Mouse (Mus musculus) midbrain, embryonic 16.5 days (tissue): Measurements from ENCODE around the gene Gm5617. TPM values are rescaled to one million over a fixed set of nuclear protein-coding genes. Genes with fewer than 3 reads are reported as not detected.

ENCODE experiments used
- ATAC-seq: fragments of 200-750 bp; cut with Nextera tagmentation; 2 replicates; pipeline ENCODE4 v1.8.0; 2017; ENCODE audit warnings: moderate TSS enrichment
- H3K27ac ChIP-seq: fragments of 300-500 bp; sonication (generic); 2 replicates; pipeline ENCODE4 v1.5.1; 2014; ENCODE audit warnings: mild to moderate bottlenecking, low read length, mixed read lengths
- H3K27me3 ChIP-seq: fragments of 300-500 bp; sonication (generic); 2 replicates; pipeline ENCODE4 v1.6.1; 2014; ENCODE audit warnings: low read depth, low read length, mixed read lengths; ENCODE audit not compliant: control insufficient read depth, insufficient read depth
- H3K36me3 ChIP-seq: fragments of 300-500 bp; sonication (generic); 2 replicates; pipeline ENCODE4 v1.6.1; 2014; ENCODE audit warnings: mild to moderate bottlenecking, low read length, moderate library complexity, mixed read lengths; ENCODE audit not compliant: control insufficient read depth, insufficient read depth
- H3K4me1 ChIP-seq: fragments of 300-500 bp; sonication (generic); 2 replicates; pipeline ENCODE4 v1.6.1; 2014; ENCODE audit warnings: mild to moderate bottlenecking, low read length, mixed read lengths; ENCODE audit not compliant: control insufficient read depth, insufficient read depth
- H3K4me2 ChIP-seq: fragments of 300-500 bp; sonication (generic); 2 replicates; pipeline ENCODE4 v1.6.1; 2014; ENCODE audit warnings: mild to moderate bottlenecking, low read length, mixed read lengths
- H3K4me3 ChIP-seq: fragments of 300-500 bp; sonication (generic); 2 replicates; pipeline ENCODE4 v1.5.1; 2014; ENCODE audit warnings: low read depth, mild to moderate bottlenecking, low read length, moderate library complexity, mixed read lengths
- H3K9ac ChIP-seq: fragments of 300-500 bp; sonication (generic); 2 replicates; pipeline ENCODE4 v1.6.1; 2014; ENCODE audit warnings: low read depth, low read length, mixed read lengths
- H3K9me3 ChIP-seq: fragments of 300-500 bp; sonication (generic); replicated peaks from 2 replicates; pipeline ENCODE4 v1.6.1; 2014; ENCODE audit warnings: mild to moderate bottlenecking, low read length, mixed read lengths; ENCODE audit not compliant: control insufficient read depth, poor library complexity, severe bottlenecking
- WGBS: fragments of 180-500 bp; shearing (Covaris S2); extraction: QIAGEN DNeasy Blood & Tissue Kit; methylation state at CpG from one replicate; pipeline ENCODE4 v1.1.7; 2014; 5-methylcytosine and 5-hydroxymethylcytosine counted together
- polyA plus RNA-seq: library from polyadenylated mRNA; unstranded; fragments of >200 nt; fragmentation: Nextera tagmentation; extraction: Ambion mirVana; gene quantifications from 2 replicates; pipeline ENCODE4 v1.2.1, GENCODE M21; 2015

The Gm5617 gene
- polyA plus RNA-seq, 1 experiment from 2014 or later: 21.0 TPM

DNA sequence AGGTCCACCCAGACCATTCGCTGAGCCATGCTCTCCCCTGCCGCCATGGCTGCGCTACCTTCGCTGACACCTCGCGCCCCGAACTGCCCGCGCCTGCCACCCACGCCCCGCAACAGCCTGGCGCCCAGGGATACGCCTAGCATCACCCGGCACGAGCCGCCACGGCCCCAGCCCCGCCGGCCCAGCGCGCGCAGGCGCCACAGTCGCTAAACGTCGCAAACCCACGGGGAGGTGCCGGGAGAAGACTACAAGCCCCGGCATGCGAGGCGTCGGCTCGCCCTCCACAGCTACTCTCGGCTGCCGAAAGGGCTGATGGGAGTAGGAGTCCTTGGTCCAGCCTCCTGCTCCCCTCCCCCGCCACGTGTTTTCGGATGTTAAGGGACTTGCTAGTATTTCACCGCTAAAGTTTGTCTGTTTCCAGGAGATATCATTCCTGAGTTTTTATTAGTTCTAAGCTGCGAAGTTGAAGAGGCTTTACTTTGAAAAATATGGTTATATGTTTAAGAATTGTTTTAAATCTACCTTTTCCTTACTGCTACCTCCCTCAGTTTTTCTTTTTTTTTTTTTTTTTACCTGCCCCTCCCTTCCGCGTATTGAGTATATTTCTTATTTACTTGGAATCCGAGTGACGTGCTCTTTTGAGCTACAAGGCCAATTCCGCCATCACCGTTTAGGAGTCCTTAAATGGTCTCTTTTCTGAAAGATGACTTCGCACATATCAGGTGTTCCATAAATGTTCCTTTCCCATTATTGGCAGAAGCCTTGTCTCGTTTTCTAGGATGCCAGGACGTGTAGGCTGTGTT, 14.6 kb upstream of the Gm5617 start, which contains the start of gene Rexo2:
TSS of gene Rexo2 (minus strand) at position 213 of the 803 bp plus-strand sequence.
- H3K27me3 ChIP-seq: no peaks in the 10 kb centered on the region
- WGBS: under 1% methylated on average over 49 of the region's 49 CpGs
- no peaks in the 10 kb centered on the region for H3K36me3 ChIP-seq
- peaks cover 10% of the 10 kb centered on the region for H3K4me1 ChIP-seq
- H3K9me3 ChIP-seq: no peaks in the 10 kb centered on the region
- peak within 1 kb of the TSS; percentile 93 for H3K4me2 ChIP-seq
- H3K27ac ChIP-seq: no peak within 1 kb of the TSS
- peak within 1 kb of the TSS; percentile 86 for H3K9ac ChIP-seq
- peak within 1 kb of the TSS; percentile 95 for H3K4me3 ChIP-seq
- peak; percentile 100 for ATAC-seq

DNA sequence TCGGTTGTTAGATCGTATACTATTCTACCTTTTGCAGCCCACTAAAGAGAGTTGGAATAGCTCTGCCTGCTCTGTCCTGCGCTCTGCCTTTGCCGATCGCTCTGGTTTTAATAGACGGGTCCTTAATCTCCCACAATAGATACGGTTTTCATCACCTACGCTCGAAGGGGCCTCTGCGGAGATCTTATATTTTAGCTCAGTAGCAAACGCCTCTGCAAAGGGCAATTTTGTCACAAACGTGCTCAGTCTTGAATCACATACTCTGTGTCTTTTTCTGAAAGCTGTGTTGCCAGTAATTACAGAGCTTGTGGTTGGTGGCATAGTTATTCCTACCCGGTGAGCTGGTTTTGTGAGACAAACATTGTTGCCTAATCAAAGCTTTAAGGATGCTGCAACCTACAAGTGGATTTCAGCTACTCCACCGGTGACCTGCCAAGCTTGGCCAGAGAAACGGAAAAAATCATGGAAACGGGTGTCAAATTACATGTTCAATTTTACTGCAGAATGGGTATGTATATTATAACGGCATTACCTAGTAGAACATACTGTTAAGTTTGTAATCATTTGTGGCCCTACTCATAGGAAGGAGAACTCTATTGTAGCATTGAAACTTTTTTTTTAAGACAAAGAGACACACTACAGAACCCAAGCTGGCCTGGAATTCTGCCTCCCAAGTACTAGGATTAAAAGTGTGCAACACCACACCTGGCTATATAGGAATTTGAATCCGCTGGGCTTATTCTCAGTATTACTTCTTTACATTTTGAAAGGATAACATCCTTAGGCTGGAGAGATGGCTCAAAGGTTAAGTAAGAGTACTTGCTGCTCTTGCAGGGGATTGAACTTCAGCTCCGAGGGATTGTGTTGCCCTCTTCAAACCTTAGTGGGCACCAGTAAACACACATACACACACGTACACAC, 13.8 kb upstream of the Gm5617 start:
- 0 out of 2 replicates have a peak overlapping the region, but pooled peaks have one; percentile 30 for H3K9ac ChIP-seq
- H3K36me3 ChIP-seq: no peaks in the 10 kb centered on the region
- peak overlapping the region; percentile 93 for H3K4me2 ChIP-seq
- H3K27me3 ChIP-seq: no peaks in the 10 kb centered on the region
- no peak overlapping the region for H3K27ac ChIP-seq
- WGBS: 35% methylated on average over 20 of the region's 20 CpGs
- peaks cover 10% of the 10 kb centered on the region for H3K4me1 ChIP-seq
- H3K9me3 ChIP-seq: no peaks in the 10 kb centered on the region
- no peak for ATAC-seq
- H3K4me3 ChIP-seq: peak overlapping the region; percentile 95

DNA sequence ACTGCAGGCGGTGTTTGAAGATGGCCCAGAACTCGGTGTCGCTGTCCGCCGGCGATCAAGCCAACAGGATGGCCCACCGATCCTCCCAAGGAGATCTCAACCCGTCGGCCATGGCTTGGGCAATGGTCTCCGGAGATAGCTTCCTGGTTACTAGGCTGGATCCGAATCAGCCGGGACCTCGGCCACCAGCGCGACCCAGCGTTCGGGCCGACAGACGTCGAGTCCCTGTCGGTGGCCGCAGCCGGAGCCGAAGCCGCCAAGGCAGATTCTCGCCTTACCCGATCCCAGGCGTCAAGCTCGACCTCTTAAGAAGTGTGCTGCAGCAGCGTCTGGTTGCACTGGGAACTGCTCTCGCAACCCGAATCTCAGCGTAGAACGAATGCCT, 298 bp downstream of the Gm5617 start:
- 2% methylated on average over 34 of the region's 34 CpGs for WGBS

DNA sequence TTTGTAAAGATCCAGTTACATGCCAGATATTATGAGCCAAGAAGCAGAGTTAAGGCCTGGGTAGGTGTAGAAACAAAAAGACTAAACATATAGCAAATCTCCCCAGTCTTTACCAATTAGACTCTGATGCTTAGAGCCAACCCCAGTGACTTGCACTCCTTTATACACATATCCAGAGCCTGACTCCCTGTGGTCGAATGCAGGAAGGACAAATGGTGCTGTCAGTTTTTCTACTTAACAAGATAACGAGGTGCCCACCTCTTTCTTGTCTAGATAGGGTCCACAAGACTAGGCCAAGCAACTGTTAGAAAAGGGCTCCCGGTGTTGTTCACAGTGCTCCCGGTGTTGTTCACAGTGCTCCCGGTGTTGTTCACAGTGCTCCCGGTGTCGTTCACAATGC, 6.0 kb downstream of the Gm5617 start:
- no peak for ATAC-seq

More for the DNA sequence above, 298 bp downstream of the Gm5617 start:
- ATAC-seq: peak; percentile 75
- Histone ChIP-seq H3K4me1 (peaks cover 16% of the 10 kb centered on the region), H3K4me2 (peak overlapping the region; percentile 95), H3K9ac (peak overlapping the region; percentile 84), H3K9me3 (no peaks in the 10 kb centered on the region), H3K27me3 (no peaks in the 10 kb centered on the region; the same call in 1 of the 2 replicates), H3K27ac (peak overlapping the region; percentile 95), H3K36me3 (peaks cover 8% of the 10 kb centered on the region; the same call in 1 of the 2 replicates), H3K4me3 (peak overlapping the region; percentile 89)

DNA sequence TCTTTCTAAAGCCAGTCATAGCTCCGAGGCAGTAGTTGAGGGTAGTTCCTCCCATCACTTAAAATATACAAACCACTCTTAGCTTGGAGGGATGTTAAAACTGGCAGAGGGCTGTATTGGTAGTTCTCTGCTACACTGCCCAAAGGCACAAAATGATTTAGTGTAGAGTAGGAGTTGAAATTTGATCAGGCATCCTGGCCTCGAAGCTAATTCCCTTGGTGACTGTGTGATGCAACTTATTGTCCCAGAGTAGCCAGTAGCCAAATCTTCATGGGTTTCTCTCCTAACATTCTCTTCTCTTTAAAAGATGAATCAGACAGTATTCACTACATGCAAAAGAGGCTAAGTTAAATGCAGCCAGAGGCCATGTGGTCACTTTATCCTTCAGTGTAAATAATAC, 7.8 kb downstream of the Gm5617 start:
- no peaks in the 10 kb centered on the region for H3K36me3 ChIP-seq
- 68% methylated on average over 2 of the region's 2 CpGs for WGBS
- H3K4me2 ChIP-seq: no peak overlapping the region
- H3K4me1 ChIP-seq: no peaks in the 10 kb centered on the region
- no peak overlapping the region for H3K27ac ChIP-seq
- ATAC-seq: no peak
- no peak overlapping the region for H3K4me3 ChIP-seq
- no peaks in the 10 kb centered on the region for H3K9me3 ChIP-seq
- H3K9ac ChIP-seq: no peak overlapping the region
- no peaks in the 10 kb centered on the region; the same call in 1 of the 2 replicates for H3K27me3 ChIP-seq

More for the DNA sequence above, 6.0 kb downstream of the Gm5617 start:
- H3K9me3 ChIP-seq: no peaks in the 10 kb centered on the region
- H3K4me3 ChIP-seq: no peak overlapping the region
- H3K27me3 ChIP-seq: no peaks in the 10 kb centered on the region; the same call in none of the 2 replicates
- WGBS: 81% methylated on average over 7 of the region's 7 CpGs
- no peaks in the 10 kb centered on the region for H3K36me3 ChIP-seq
- H3K4me2 ChIP-seq: no peak overlapping the region
- H3K27ac ChIP-seq: no peak overlapping the region
- peaks cover 2% of the 10 kb centered on the region for H3K4me1 ChIP-seq
- no peak overlapping the region for H3K9ac ChIP-seq

DNA sequence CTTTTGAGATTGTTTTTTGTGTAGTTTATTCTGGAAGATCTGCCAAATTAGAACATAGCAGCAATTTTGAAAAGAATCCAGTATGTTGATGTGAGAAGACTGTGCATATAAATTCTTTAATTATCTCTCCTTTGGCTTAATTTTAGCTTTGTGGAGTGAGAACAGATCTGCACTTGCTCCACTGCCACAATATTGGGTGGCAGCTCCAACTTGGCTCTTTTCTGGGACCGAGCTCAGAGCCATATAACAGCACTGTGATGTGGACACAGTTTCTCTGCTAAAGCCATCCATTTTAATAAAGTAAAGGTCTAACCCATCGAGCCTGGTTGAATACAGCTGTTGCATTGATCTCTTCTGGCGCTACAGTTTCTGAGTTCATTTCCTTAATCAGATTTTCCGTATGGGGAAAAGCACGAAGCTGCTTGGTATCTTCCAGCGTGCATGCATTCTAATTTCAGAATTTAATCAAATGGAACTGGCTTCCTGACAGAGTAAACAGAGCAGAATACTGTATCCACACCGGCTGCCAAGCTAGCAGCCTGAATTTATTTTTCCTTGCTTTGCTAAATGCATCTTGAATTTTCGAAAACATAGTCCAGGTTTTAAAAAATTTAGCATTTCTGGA, 9.6 kb downstream of the Gm5617 start:
- Histone ChIP-seq H3K27ac (no peak overlapping the region; the same call in 1 of the 2 replicates), H3K4me3 (no peak overlapping the region), H3K27me3 (no peaks in the 10 kb centered on the region; the same call in 1 of the 2 replicates), H3K9ac (no peak overlapping the region), H3K4me1 (no peaks in the 10 kb centered on the region), H3K9me3 (no peaks in the 10 kb centered on the region), H3K4me2 (no peak overlapping the region), H3K36me3 (no peaks in the 10 kb centered on the region)
- no peak for ATAC-seq
- 59% methylated on average over 8 of the region's 8 CpGs for WGBS

DNA sequence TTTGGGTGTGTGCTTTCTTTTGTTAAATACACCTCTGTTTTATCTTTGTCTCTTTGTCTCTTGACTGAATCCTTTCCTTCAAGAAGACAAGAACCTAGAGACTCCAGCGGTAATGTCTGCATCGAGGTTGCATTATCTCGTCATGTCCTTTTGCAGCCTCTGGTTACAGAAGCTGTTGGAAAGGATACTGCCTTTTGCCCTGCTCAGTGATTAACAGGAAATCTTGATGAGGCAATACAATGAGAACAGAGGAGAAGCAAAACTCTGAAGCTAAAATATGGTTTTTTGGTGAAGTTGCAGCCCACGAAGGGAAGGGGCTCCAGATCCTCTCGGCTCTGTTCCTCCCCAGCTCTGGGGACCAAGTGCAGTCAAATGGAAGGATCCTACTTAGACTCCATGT, 14.9 kb downstream of the Gm5617 start:
- H3K4me1 ChIP-seq: no peaks in the 10 kb centered on the region
- no peak for ATAC-seq
- WGBS: 87% methylated on average over 5 of the region's 5 CpGs
- H3K9me3 ChIP-seq: no peaks in the 10 kb centered on the region
- no peak overlapping the region for H3K4me3 ChIP-seq
- no peaks in the 10 kb centered on the region for H3K36me3 ChIP-seq
- H3K27me3 ChIP-seq: no peaks in the 10 kb centered on the region
- no peak overlapping the region for H3K9ac ChIP-seq
- no peak overlapping the region for H3K4me2 ChIP-seq
- H3K27ac ChIP-seq: no peak overlapping the region

DNA sequence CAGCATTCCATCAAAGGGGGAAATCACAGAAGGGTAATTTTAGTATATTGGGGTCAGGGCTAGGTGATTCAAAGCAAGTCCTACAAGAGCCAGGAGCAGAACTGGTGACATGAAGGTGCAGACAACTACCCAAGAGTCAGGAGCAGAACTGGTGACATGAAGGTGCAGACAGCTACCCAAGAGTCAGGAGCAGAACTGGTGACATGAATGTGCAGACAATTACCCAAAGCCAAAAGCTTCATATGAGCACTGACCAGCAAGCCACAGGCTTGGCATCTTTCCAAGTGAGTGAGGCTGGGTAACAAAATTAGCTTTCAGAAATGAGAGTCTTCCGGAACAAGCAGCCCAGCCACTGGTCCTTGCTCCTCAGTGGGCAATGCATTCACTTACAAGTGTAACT, 20.1 kb downstream of the Gm5617 start:
- ATAC-seq: no peak
- Histone ChIP-seq H3K9me3 (no peaks in the 10 kb centered on the region), H3K4me1 (peaks cover 5% of the 10 kb centered on the region), H3K9ac (no peak overlapping the region), H3K4me2 (no peak overlapping the region), H3K4me3 (no peak overlapping the region), H3K36me3 (no peaks in the 10 kb centered on the region), H3K27ac (no peak overlapping the region), H3K27me3 (no peaks in the 10 kb centered on the region)
- whole genome bisulfite sequencing: 57% methylated on average over 1 of the region's 1 CpGs
